Mouse (Mus musculus): ENCODE data around the gene Ncs1.

DNA sequence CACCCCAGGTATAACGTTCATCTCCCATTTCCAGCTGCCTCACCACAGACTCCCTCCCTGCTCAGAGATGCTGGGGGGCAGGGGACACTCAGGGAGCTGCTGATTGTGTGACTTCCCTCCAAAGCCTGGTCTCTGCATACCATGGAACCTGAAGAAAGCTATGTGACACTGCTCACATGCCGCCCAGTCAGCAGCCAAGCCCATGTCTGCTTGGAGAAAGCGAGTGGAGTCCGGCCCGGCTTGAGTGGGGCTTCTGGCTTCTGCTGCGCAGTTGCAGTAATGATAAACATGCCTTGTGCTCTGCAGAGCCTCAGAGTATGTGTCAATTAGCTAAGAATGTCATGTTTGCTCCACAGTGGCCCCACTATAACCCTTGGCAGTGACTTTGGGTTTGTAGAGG is 26.2 kb upstream of the Ncs1 start:
- TF ChIP-seq CTCF (IDR thresholded peaks at IDR 0.05; ENCODE audit: control insufficient read depth, insufficient read depth, insufficient read length) (no peak), MAX (IDR thresholded peaks at IDR 0.05) (no peak), USF1 (IDR thresholded peaks at IDR 0.05; ENCODE audit: low read depth) (no peak)

Measured in C2C12 (cell line).